Mouse (Mus musculus) embryonic facial prominence, embryonic 13.5 days (tissue): ENCODE measurements around the gene Terf2. TPM values are rescaled to one million over a fixed set of nuclear protein-coding genes. Genes with fewer than 3 reads are reported as not detected.

ENCODE experiments used
- ATAC-seq: fragments of 200-750 bp; cut with Nextera tagmentation; 2 replicates; pipeline ENCODE4 v1.8.0; 2017; ENCODE audit warnings: low read depth; ENCODE audit not compliant: insufficient number of reproducible peaks, insufficient read depth, low FRiP score, low TSS enrichment
- H3K27ac ChIP-seq: fragments of 300-500 bp; sonication (generic); 2 replicates; pipeline ENCODE4 v1.5.1; 2015; ENCODE audit warnings: moderate library complexity, mild to moderate bottlenecking, inconsistent platforms
- H3K27me3 ChIP-seq: fragments of 300-500 bp; sonication (generic); 2 replicates; pipeline ENCODE4 v1.6.1; 2015; ENCODE audit warnings: mild to moderate bottlenecking, inconsistent platforms
- H3K36me3 ChIP-seq: fragments of 300-500 bp; sonication (generic); 2 replicates; pipeline ENCODE4 v1.6.1; 2015; ENCODE audit warnings: mild to moderate bottlenecking, inconsistent platforms
- H3K4me1 ChIP-seq: fragments of 300-500 bp; sonication (generic); 2 replicates; pipeline ENCODE4 v1.6.1; 2015; ENCODE audit warnings: inconsistent platforms
- H3K4me2 ChIP-seq: fragments of 300-500 bp; sonication (generic); 2 replicates; pipeline ENCODE4 v1.6.1; 2015; ENCODE audit warnings: moderate library complexity, mild to moderate bottlenecking, inconsistent platforms
- H3K4me3 ChIP-seq: fragments of 300-500 bp; sonication (generic); 2 replicates; pipeline ENCODE4 v1.5.1; 2015; ENCODE audit warnings: mild to moderate bottlenecking, inconsistent platforms
- H3K9ac ChIP-seq: fragments of 300-500 bp; sonication (generic); 2 replicates; pipeline ENCODE4 v1.6.1; 2015; ENCODE audit warnings: mild to moderate bottlenecking, inconsistent platforms
- H3K9me3 ChIP-seq: fragments of 300-500 bp; sonication (generic); 2 replicates; pipeline ENCODE4 v1.6.1; 2016; ENCODE audit warnings: inconsistent platforms
- WGBS: fragments of 180-500 bp; shearing (Covaris S2); methylation state at CpG from one replicate; pipeline ENCODE4 v1.1.7; 2015; ENCODE audit warnings: mixed read lengths; 5-methylcytosine and 5-hydroxymethylcytosine counted together
- polyA plus RNA-seq: library from polyadenylated mRNA; unstranded; fragments of >200 nt; fragmentation: Nextera tagmentation; extraction: Ambion mirVana; gene quantifications from 2 replicates; pipeline ENCODE4 v1.2.1, GENCODE M21; 2015

The Terf2 gene
- polyA plus RNA-seq, 1 experiment from 2014 or later = 24.7 TPM

GRCm38 (mm10) chr8:107088526-107089063 is 7.8 kb downstream of the Terf2 start:
- 93% methylated on average over 5 of the region's 5 CpGs for WGBS
- Histone ChIP-seq H3K9ac (no peak overlapping the region), H3K4me1 (no peaks in the 10 kb centered on the region), H3K4me2 (no peak overlapping the region), H3K27me3 (no peaks in the 10 kb centered on the region), H3K27ac (no peak overlapping the region), H3K9me3 (no peaks in the 10 kb centered on the region), H3K36me3 (peaks cover 88% of the 10 kb centered on the region), H3K4me3 (no peak overlapping the region)
- ATAC-seq = no peak

- Histone ChIP-seq H3K4me2 (no peak overlapping the region), H3K9ac (no peak overlapping the region), H3K4me3 (no peak overlapping the region), H3K9me3 (no peaks in the 10 kb centered on the region), H3K27me3 (no peaks in the 10 kb centered on the region), H3K36me3 (peaks cover 90% of the 10 kb centered on the region), H3K27ac (no peak overlapping the region), H3K4me1 (no peaks in the 10 kb centered on the region)
- ATAC-seq = no peak
- 98% methylated on average over 5 of the region's 5 CpGs for WGBS
Measured at GRCm38 (mm10) chr8:107086018-107086417, 10.3 kb downstream of the Terf2 start.

- ATAC-seq = no peak
- no peaks in the 10 kb centered on the region for H3K9me3 ChIP-seq
- H3K9ac ChIP-seq = no peak overlapping the region
- H3K4me2 ChIP-seq = no peak overlapping the region
- H3K36me3 ChIP-seq = peaks cover 90% of the 10 kb centered on the region
- H3K27me3 ChIP-seq = no peaks in the 10 kb centered on the region
- no peak overlapping the region for H3K27ac ChIP-seq
- H3K4me1 ChIP-seq = no peaks in the 10 kb centered on the region
- no peak overlapping the region for H3K4me3 ChIP-seq
- WGBS = 97% methylated on average over 17 of the region's 17 CpGs
Measured at GRCm38 (mm10) chr8:107085358-107085757, 11.0 kb downstream of the Terf2 start.

GRCm38 (mm10) chr8:107076239-107076888 is 20.0 kb downstream of the Terf2 start:
- H3K4me3 ChIP-seq = no peak overlapping the region
- WGBS = 84% methylated on average over 7 of the region's 7 CpGs
- no peak overlapping the region for H3K4me2 ChIP-seq
- H3K36me3 ChIP-seq = peaks cover 93% of the 10 kb centered on the region
- H3K27me3 ChIP-seq = no peaks in the 10 kb centered on the region
- H3K27ac ChIP-seq = no peak overlapping the region
- H3K4me1 ChIP-seq = peaks cover 3% of the 10 kb centered on the region; the same call in 1 of the 2 replicates
- no peak for ATAC-seq
- no peaks in the 10 kb centered on the region for H3K9me3 ChIP-seq
- no peak overlapping the region for H3K9ac ChIP-seq

GRCm38 (mm10) chr8:107074128-107074527 is 22.2 kb downstream of the Terf2 start:
- WGBS = 86% methylated on average over 1 of the region's 1 CpGs
- no peak overlapping the region for H3K27ac ChIP-seq
- no peaks in the 10 kb centered on the region for H3K9me3 ChIP-seq
- peaks cover 3% of the 10 kb centered on the region; the same call in 1 of the 2 replicates for H3K4me1 ChIP-seq
- H3K9ac ChIP-seq = no peak overlapping the region
- no peaks in the 10 kb centered on the region for H3K27me3 ChIP-seq
- no peak overlapping the region for H3K4me3 ChIP-seq
- H3K36me3 ChIP-seq = peaks cover 86% of the 10 kb centered on the region
- H3K4me2 ChIP-seq = no peak overlapping the region
- ATAC-seq = no peak

GRCm38 (mm10) chr8:107073706-107074105 is 22.6 kb downstream of the Terf2 start:
- H3K4me3 ChIP-seq = no peak overlapping the region
- H3K9me3 ChIP-seq = no peaks in the 10 kb centered on the region
- H3K36me3 ChIP-seq = peaks cover 85% of the 10 kb centered on the region
- no peak overlapping the region for H3K27ac ChIP-seq
- peaks cover 3% of the 10 kb centered on the region; the same call in 1 of the 2 replicates for H3K4me1 ChIP-seq
- H3K4me2 ChIP-seq = no peak overlapping the region
- H3K9ac ChIP-seq = no peak overlapping the region
- H3K27me3 ChIP-seq = no peaks in the 10 kb centered on the region
- 68% methylated on average over 4 of the region's 4 CpGs for WGBS
- ATAC-seq = no peak

GRCm38 (mm10) chr8:107065511-107066496 is 30.5 kb downstream of the Terf2 start, which contains the start of gene Tmed6:
Tmed6 (minus strand) TSS chr8:107065644.
- 64% methylated on average over 17 of the region's 17 CpGs for WGBS
- no peaks in the 10 kb centered on the region for H3K9me3 ChIP-seq
- no peak within 1 kb of the TSS for H3K9ac ChIP-seq
- no peak within 1 kb of the TSS for H3K27ac ChIP-seq
- H3K4me3 ChIP-seq = no peak within 1 kb of the TSS
- peaks cover 18% of the 10 kb centered on the region for H3K36me3 ChIP-seq
- no peaks in the 10 kb centered on the region for H3K27me3 ChIP-seq
- no peak within 1 kb of the TSS for H3K4me2 ChIP-seq
- ATAC-seq = no peak
- H3K4me1 ChIP-seq = peaks cover 3% of the 10 kb centered on the region; the same call in 1 of the 2 replicates

GRCm38 (mm10) chr8:107062613-107063012 is 33.7 kb downstream of the Terf2 start:
- Histone ChIP-seq H3K4me1 (peaks cover 9% of the 10 kb centered on the region), H3K9ac (no peak overlapping the region), H3K4me2 (no peak overlapping the region), H3K27ac (no peak overlapping the region), H3K9me3 (no peaks in the 10 kb centered on the region), H3K27me3 (no peaks in the 10 kb centered on the region), H3K36me3 (peaks cover 21% of the 10 kb centered on the region), H3K4me3 (no peak overlapping the region)
- WGBS = 94% methylated on average over 1 of the region's 1 CpGs
- ATAC-seq = no peak

- no peak overlapping the region for H3K27ac ChIP-seq
- peaks cover 24% of the 10 kb centered on the region for H3K4me1 ChIP-seq
- WGBS = under 1% methylated on average over 33 of the region's 33 CpGs
Measured at GRCm38 (mm10) chr8:107056973-107057369, 39.4 kb downstream of the Terf2 start.

GRCm38 (mm10) chr8:107056076-107056972 is 40.0 kb downstream of the Terf2 start, which contains the start of the genes Cog8 and Nip7:
Cog8 (minus strand) TSS chr8:107056689.
Nip7 (plus strand) TSS chr8:107056877.
- Histone ChIP-seq H3K27me3 (no peaks in the 10 kb centered on the region), H3K4me2 (peak within 1 kb of the TSS; percentile 97), H3K27ac (peak within 1 kb of the TSS; percentile 60), H3K4me3 (peak within 1 kb of the TSS; percentile 98), H3K9me3 (no peaks in the 10 kb centered on the region), H3K4me1 (peaks cover 24% of the 10 kb centered on the region), H3K36me3 (peaks cover 57% of the 10 kb centered on the region), H3K9ac (peak within 1 kb of the TSS; percentile 89)
- ATAC-seq = peak; percentile 89
- under 1% methylated on average over 88 of the region's 88 CpGs for WGBS

More at GRCm38 (mm10) chr8:107056973-107057369, 39.4 kb downstream of the Terf2 start:
- Histone ChIP-seq H3K27me3 (no peaks in the 10 kb centered on the region), H3K9ac (peak overlapping the region; percentile 89), H3K36me3 (peaks cover 50% of the 10 kb centered on the region), H3K4me3 (peak overlapping the region; percentile 98), H3K9me3 (no peaks in the 10 kb centered on the region), H3K4me2 (peak overlapping the region; percentile 97)
- ATAC-seq = peak; percentile 49
